Mouse (Mus musculus) spleen, postnatal 14 days (tissue): ENCODE measurements around the gene Hmgn1.
"Not testable (repeated sequence)": the region's sequence is repeated elsewhere in the genome, so short reads cannot be mapped to it uniquely, and the experiment has no call there.

ENCODE experiments used
- DNase-seq, 2 experiments: peaks; one replicate each; pipeline ENCODE4 v3.0.0; 2021 to 2022; ENCODE audit warnings: low spot score in 2 of 2

Hmgn1 gene

DNA sequence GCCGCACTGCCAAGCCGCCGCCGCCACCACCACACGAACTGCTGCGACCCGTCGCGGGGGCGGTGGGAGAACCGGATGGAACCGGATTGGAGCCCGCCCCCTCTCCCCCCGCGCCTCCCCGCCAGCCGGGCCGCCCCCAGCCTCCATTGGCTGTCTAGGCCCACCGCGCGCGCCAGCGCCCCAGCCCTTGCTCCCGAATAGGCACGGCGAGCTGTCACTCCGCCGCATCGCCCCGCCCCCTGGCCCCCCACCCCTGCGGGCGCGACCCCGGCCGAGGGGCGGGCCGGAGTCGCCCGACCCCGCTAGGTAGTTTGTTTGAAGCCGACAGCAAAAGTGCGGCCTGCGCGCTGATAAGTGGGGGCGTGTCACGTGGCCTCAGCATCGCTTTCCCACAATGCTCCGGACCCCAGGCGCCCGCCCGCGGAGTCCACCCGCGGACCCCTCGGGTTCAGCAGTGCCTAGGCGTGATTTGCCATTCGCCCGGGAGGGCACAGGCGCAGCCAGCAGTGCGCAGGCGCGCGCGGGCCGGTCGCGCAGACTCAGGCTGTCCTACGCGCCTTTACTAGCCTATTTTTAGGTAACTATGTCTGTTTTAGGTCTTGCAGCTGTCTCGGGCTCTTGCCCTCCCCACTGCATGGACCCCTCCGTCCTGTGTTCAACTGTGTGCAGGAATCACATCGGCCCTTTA lies at the start of gene Hmgn1:
Gene Hmgn1 (minus strand): TSS at position 73 of the 688 bp plus-strand sequence.
- DNase-seq, result peak; percentile 74 to 83

DNA sequence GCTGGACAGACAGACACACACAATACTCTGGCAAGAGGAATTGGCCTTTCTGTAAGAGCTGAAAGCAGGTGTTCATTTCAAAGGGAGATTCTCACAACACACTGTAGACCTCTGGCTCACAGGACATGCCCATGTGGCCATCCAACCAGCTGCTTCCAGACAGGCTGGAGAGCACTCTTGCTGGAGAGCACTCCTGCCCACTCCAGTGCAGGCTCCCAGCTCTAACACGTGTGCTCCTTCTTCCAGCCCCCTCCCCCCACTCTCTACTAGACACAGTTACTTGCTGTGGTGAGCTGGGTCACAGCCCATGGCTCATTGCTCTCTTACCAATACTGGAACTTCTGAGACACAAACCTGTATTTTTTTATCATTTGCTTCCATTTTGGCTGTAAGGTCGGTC lies 47.9 kb upstream of the Hmgn1 start:
- no peak for DNase-seq

DNA sequence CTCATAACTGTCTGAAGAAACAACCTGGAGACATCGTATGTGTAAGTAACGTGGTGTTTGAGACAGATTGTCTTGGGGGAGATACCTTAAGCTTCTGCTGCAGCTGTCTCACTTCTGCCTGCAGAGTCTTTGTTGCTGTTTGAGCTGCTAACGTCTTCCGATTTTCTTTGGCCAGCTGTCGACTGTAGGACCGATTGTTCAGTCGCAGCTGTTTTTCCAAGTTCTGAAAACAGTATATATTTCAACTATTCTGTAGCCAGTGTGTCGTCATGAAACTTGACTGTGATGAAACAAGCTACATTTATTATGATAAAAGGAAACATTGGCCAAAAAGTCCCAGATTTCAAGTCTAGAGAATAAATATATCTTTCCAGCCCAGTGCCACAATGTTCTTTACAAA lies 46.1 kb upstream of the Hmgn1 start:
- DNase-seq, result no peak

DNA sequence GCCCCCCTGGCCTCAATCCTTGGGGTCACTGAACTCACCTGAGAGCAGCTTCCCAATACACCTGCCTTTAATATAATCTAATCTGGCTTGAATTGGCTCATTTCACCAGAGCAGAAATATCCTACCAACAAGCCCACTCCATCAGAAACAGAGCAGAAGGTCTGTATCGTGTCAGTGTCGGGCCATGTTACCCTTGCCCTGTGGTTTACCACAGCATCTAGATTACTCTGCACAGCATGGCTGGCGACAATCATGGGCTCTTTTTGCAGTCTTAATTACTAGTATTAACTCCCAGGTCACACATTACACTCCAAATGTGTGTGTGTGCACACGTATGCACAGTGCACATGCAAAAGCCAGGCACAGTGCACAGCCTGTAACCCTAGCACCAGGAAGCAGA lies 41.3 kb upstream of the Hmgn1 start:
- DNase-seq, result no peak

DNA sequence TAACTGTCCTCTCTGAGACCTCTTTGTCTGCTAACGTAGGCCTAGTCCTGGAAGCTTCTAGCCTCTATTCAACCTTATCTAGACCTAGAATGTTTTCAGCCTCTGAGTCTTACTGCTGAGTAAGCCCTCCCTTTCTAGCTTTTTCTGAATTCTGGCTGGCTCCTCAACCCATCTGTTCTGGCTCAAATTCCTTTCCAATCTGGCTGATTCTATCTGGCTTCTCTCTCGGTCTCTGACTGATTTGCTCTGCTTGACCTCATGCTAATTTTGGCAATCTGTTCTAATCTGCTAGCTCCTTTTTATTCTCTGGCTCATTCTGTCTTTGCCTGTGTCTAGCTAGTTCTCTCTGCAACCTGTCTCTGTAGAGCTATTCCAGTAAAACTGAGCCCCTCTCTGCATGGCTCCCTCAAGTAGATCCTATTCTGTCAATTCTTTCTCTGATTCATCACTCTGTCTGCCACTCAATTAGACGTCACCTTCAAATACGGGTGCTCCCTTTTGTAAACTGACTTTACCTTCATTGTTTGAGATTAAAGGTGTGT lies 38.3 kb upstream of the Hmgn1 start:
- DNase-seq, result no peak

DNA sequence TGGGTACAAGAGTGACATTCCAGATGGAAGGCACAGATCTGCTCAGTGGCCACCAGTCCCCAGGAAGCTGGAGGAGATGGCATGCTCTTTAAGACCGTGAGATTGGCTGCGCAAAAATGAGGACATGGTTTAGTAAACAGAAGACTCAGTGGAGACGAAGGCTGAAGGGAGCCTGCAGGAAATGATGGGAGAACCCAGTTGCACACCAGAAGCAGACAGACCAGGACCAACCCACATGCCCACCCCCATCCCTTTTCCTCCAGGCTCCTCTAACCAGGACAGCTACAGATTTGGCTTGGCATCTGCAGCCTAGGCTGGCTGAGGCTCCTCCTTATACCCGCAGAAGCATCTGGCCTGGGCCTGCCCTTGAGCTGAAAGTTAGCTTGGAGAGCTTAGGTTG lies 33.8 kb upstream of the Hmgn1 start:
- DNase-seq, result no peak

DNA sequence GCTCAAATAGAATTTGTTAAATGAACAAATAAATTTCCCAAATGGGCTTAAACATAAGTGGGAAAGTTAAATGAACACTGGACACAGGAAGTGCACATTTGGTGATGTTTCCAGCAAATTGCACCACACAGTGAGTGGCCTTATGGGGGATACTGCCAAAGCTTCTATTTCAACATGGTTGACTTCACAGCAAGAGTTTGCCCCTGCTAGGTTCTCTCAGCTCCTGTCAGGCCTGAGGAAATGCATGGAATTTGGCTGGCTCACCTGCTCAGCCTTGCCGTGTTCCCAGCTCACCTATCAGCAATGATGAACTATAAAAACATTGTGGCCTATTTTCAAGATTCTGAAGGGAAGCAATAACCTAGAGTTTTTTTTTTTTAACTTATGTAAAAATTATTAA lies 33.4 kb upstream of the Hmgn1 start:
- no peak for DNase-seq

DNA sequence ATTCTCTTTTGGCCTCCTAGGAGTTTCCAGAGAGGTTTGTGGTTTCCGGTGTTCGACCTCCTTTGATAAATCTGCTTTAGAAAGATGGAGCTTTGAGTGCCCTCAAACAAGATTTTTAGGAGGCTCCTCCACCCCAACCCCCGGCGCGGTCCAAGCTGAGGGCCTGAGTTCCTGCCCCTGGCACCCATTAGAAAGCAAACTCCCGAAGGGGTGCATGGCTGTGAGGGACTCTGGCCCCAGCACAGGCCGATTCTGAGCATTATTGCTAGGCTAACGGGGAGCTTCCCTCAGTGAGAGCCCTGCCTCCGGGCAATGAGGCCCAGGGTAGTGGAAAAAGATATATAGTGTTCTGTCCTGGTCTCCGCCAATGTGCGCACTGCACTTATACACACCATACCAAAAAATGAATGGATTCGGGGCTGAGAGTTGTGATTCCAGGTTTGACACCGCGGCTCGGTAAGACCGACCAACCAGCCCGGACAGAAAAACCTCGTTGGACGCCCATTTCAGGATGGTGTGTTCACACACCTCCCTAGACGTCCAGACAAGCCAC lies 32.3 kb upstream of the Hmgn1 start:
- no peak for DNase-seq

DNA sequence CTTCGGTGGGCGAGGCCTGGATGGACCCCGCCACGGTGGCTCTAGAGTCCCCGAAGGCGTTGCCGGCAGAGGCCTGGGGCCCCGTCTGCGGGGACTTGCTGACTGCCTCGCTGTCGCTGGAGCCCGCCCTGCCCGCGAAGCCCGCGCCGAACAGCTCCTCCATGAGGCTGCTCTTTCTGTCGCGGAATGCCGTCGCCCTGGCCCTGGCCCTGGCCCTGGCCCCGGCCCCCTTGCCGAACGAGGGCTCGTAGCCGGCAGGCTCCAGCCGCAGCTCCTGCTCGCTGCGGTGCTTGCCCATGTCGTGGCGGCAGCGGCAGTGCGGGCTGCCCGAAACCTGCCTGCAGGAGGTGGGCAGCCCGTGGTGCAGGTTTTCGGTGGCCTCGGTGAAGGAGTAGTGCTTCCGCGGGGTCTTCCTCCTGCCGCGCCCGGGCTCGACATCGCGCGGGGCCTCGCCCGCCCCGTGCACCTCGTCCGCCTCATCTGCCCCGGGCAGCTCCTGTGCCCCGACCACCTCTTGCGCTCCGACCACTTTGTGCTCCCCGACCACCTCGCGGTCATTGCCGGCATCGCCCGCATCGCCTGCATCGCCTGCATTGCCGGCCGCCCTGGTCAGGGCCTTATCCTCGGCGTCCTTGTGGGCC lies 31.7 kb upstream of the Hmgn1 start:
- DNase-seq, result peak in 1 of 2 experiments; percentile 31

DNA sequence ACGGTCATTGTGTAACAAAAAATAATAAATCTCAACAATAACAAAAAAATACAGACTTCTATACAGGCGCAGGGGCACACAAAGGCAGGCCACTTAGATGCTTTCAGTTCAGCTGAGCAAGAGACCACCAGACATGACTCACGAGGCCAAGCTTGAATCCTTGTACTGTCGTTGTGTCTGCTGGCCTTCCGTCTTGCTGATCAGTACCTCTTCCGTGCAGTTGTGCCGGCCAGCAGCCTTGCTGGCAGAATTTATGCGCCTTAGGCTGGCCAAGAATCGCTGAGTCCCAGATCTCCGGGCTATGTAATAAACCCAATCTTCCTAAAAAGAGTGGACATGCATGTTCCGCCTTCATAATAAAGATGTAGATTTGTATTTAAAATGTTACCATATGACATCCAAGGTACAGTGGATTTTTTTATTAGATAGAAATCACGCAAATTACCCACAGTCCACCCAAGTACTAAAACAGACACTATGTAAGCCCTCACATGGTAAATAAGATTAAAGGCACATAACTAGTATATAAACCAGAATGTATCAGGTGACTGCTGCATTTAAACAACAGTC lies 31.1 kb upstream of the Hmgn1 start:
- DNase-seq, result no peak

DNA sequence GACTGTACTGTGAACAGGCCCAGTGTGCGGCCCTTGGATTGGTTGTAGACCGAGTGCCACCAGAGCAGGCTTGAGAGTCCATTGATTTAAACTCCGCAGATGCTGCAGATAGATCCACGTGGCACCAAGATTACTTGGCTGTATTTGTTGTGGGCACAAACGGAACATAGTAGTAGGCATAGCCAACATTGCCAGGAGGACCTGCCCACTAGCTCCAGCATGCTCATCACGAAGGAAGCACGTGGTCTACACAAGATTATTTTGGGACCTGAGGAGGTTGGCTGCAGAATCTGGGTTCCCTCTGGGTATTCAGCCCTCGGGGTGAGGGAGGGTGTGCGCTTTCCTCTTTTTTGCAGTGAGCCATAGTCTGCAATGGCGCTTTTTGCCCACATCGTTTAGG lies 29.6 kb upstream of the Hmgn1 start:
- DNase-seq, result no peak

DNA sequence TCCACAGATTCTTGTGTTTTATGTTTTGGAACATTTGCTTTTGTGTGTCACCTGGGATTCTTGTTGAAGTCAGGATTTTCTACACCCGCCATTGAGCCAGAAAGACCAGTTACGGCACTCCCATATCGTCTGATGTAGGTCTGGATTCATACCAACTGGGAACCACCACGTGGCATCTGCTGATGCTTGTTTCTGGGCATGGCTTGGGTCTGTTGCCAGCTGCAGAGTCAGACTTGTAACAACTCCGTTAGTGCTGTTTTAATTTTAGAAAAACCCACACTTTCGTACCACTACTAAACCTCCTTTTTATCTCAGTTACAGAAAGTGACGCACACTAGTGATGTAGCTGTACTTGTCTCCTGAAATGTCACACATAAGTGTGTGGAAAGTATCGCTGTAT lies 28.5 kb upstream of the Hmgn1 start:
- DNase-seq, result no peak

DNA sequence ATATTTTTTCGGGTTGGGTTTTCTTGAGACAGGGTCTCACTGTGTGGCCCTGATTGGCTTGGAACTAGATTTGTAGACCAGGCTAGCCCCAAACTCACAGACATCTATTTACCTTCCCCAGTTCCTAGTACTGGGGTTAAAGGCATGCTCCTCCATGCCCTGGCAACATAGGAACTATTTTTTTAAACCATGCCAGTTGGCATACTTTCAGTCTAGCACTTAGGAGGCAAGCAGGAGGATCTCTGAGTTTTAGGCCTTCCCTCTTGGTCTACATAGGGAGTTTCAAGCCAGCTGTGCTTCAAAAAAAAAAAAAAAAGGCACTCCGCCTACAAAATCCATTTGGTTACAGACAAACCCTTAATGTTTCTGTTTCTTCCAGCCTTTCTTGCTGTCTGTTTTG lies 26.9 kb upstream of the Hmgn1 start:
- no peak for DNase-seq

DNA sequence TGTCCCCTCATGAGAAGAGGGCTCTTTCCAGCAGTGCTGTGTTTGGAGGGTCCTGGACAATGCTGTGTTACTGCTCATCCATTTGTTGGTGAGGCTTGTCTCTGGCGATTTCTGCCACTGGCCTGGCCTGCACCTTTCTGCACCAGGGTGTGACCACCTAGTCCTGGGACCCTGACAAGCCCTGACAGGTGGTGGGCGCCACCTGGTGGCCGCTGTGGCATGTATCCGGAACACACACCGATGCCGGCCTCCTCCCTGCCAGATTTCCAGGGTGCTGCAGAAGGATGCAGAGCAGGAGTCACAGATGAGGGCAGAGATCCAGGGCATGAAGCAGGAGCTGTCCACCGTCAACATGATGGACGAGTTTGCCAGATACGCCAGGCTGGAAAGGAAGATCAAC lies 24.0 kb upstream of the Hmgn1 start:
- peak; percentile 41 to 69 for DNase-seq

DNA sequence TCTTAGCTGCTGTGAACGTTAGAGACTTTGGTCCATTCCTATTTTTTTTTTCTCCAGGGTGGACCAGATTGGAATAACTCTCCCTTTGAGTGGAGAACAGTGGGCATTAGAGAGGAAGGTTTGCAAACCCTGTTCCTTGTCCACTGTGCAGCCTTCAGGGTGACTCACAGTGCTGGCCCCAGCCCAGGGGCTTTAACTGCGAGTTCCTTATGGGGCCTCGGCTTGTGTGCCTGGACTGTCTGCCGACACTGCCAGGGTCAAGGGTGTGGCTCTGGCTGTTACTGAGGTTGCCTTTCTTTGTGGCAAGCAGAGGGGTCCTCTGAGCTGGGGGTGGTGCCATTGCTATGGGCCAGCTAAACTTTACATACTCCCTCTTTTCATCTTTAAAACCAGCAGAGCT lies 23.5 kb upstream of the Hmgn1 start:
- no peak for DNase-seq

DNA sequence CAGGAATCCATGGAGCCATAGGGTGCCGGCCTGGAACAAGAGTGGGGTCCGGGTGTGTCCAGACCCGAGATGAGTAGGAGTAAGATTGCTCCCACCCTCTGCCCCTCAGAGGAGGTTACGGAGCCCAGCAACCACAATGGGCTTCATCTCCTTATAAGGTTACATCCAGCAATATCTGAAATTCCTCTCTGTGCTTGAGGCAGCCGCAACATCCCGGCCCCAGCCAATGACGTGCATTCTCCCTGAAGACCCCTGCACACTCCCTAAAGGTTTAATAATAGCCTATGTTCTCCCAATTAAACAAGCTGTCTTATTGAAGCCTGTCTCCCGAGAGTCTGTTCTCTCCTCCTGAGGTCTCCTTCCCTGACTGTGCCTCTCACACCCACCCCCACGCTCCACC lies 21.8 kb upstream of the Hmgn1 start:
- no peak for DNase-seq

DNA sequence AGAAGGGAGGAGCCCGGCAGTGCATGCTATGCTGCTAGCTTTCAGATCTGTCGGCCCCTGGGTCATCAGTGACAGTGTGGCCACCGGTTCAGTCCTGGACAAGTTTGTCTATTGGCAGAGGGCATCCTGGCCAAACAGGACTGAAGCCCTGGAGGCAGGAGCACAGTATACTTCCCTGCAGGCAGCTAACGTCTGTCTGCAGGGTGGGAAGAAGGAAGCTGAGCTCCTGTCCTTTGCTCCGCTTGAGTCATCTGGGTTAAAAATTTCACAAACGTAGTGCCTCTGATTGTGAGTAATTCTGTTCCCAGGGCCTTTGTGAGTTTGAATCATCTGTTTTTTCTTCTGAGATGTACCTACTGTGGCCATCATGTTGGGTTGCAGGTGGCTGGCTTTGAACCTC lies 21.3 kb upstream of the Hmgn1 start:
- no peak for DNase-seq

DNA sequence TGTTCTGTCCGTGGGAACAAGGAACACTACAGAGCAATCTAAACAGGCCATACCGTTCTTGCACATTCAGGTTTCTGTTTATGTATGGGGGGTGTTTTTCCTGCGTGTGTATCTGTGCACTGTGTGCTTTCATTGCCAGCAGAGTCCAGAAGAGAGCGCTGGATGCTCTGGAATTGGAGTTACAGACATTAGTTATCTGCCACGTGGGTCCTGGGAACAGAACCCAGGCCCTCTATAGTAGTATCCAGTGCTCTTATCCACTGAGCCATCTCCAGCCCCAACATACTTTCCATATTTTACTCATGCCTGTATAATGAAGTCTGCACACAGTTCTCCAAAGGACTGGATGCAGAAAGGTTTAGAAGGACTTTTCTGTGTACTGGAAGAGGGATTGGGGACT lies 18.3 kb upstream of the Hmgn1 start:
- no peak for DNase-seq

DNA sequence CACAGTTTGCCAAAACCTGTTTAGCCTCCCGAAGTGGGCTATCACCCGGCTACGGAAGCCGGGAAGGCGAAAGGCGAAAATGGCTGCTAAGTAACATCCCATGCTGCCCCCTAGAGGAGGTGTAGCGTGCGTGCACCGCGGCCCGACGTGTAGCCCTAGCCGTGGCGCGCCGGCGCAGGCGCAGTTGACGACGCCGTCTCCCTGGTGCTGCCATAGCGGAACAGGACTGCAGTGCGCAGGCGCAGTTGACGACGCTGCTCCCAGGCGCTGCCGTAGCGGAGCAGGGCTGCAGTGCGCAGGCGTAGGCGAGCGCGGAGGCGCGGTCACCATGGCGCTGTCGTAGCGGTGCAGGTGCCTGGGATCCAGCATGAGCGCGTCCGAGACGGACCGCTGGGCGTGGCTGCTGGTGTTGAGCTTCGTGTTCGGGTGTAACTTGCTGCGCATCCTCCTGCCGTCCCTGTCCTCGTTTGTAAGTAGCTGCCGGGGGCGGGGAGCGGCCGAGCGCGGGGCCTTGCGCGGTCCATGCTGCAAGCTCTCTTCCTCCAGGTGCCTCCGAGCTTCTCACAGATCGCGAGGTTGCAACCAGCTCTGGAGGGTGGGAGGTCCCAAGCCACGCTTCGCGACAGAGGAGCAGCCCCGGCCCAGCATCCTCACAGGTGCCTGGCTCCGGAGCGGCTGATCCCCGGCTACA lies 17.7 kb upstream of the Hmgn1 start, which contains the start of gene Wrb:
Gene Wrb (plus strand): TSS at position 298 of the 691 bp plus-strand sequence.
- DNase-seq, result peak; percentile 97 to 99

DNA sequence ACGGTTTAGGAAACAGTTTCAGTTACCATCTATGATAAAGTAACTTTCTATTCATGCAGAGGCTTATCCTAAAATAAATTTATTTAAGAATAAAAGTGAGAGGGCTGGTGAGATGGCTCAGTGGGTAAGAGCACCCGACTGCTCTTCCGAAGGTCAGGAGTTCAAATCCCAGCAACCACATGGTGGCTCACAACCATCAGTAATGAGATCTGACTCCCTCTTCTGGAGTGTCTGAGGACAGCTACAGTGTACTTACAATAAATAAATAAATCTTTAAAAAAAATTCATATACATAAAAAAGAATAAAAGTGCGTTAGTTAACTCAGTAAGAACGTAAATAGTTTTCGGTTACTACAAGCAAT lies 17.2 kb upstream of the Hmgn1 start:
- DNase-seq, result not testable (repeated sequence)

DNA sequence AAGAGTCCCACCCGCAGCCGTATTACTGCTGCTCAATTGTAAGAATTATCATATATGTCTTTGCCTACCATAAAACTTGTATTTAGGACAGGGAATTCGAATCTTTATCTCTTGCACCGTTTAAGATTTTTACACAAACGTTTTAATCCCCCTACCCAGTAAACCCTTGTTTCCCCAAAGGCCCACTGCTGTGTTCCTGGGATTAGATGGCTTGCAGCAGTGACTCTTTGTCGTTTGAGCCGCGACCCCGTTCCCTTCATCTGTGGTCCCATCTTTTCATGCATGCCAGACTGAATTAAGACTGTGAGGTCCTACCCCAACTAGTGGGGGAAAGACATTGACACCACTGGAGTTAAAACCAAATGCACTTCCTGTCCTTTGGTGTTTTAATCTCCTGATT lies 937 bp upstream of the Hmgn1 start:
- DNase-seq, result no peak

DNA sequence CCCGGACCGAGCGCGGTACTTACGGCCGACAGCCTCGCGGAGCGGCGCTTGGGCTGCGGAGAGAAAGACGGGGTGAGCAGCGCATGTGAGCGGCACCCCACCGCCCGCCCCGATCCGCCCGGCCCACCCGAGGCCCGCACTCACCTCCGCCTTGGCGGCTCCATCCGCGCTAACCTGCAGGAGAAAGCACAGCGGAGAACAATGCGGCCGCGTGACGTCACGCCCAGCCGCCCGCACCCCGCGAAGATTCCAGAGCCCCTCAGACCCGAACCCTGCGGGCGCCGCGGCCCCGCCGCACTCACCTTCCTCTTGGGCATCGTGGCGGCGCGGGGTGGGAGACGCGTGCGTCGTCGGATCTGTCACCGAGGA lies 257 bp downstream of the Hmgn1 start:
- DNase-seq, result no peak
